Mouse (Mus musculus): Measurements from ENCODE around the gene Tmem117.

The Tmem117 gene

DNA sequence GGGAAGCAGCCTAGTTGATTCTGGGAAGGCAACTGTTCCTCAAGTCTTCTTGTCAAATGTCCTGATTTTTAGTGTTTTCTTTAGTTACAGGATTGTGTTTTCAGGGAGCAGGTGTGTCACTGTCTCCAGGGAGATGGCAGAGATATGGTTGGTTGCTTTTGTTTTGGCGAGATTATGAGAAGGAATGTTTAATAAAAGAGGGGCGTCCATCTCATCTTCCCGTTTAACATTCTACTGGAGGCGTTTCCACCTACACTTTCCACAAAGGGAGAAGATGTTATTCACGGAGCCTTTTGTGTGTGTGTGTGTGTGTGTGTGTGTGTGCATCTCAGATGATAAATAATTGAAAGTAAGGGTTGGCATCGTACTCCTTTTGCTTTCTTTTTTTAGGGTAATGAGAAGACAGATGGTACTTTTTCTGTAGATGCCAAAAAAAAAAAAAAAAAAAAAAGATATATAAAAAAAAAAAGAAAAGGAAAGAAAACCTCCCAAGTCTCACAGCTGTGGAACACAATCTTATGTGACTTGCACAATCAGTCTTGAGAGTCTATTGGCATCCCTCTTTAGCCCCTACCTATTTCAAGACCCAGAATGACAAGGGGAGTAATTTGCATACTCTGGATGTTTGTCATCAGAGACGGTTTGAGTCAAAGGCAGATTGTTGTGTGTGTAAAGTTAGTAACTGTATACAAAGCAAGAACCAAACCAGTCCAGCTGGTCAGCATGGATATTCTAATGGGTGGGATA is 142.0 kb downstream of the Tmem117 start:
- no peak for DNase-seq (ENCODE audit: low spot score in 2 of 2)

DNA sequence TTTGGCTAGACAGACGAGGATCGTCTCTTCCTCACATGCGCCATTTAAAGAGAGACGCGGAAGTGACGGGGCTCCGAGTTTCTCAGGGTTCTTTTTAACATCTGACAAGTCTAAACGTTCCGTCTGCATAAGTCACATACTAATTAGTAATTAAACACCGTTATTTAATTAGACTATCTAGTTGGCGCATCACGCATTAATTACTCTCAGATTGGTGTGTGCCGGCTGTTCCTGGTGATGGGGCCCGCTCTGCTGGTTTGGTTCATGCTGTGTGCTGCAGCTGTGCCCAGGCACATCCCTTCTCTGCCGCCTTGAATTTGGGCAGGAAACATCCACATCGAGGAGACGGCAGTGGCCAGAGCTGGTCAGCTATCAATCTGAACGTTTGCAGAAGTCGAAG is 142.7 kb downstream of the Tmem117 start:
- DNase-seq (ENCODE audit: low spot score in 2 of 2), result no peak

GRCm38 (mm10) chr15:94776119-94777069 is 147.4 kb downstream of the Tmem117 start:
- no peak for DNase-seq (ENCODE audit: low spot score in 2 of 2)

DNA sequence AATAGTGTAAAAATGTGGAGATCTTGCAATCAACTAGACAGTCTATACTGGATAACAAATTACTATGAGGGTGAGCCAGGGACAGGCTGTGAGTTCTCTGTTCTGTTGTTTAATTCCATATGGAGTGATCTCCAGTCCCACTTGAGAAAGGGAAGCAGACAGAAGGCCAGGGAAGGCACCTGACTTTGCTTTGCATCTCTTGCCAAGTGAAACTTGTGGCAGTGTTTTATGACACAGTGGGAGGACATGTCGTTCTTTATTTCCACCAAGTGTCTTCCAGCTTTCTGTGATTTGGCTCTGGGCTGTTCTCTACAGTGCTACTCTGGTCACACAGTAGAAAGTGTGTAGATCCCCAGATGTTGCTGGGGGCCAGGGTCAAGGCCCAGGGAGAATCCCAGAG is 152.5 kb downstream of the Tmem117 start:
- DNase-seq (ENCODE audit: low spot score in 2 of 2), result no peak

DNA sequence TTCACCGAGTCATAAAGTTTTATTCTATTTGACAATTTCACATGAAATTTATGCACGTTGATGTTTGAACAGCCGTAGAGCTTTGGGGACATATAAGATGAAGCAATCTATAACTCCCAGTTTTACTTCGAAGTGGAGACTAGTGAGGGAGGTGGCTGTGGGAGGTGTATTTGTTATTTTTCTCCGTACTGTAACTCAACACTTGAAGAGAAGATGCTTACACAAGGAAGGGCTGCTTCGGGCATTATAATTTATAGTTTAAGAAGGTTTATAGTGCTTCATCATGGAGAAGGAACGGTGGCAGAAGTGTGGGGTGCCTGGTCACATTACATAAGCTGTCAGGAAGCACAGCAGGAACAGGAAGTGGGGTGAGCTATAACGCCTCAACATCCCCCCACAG is 164.4 kb downstream of the Tmem117 start:
- DNase-seq (ENCODE audit: low spot score in 2 of 2), result no peak

- no peak for DNase-seq (ENCODE audit: low spot score in 2 of 2)
These were observed 166.5 kb downstream of the Tmem117 start for GRCm38 (mm10) chr15:94795484-94795883.

- DNase-seq (ENCODE audit: low spot score in 2 of 2), result no peak
These were observed 169.2 kb downstream of the Tmem117 start for GRCm38 (mm10) chr15:94798236-94798635.

DNA sequence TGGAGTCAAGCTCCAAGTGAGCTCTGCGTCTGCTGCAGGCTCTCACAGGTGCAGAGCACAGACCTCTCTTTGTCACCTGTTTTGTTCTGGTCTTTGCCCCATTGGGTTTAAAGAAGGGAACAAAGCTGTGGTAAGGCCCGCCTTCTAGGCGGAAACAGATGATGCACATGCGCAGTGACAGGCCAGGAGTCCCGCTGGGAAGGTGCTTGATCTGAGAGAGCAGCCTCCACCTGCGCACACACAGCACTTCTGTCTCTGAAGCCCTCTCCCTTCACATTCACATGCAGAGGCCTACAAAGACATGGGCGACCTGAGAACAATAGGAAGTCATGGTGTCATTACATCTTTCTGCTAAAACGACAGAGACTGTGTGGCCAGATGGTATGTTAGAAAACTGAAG is 172.4 kb downstream of the Tmem117 start:
- DNase-seq (ENCODE audit: low spot score in 2 of 2), result no peak

DNA sequence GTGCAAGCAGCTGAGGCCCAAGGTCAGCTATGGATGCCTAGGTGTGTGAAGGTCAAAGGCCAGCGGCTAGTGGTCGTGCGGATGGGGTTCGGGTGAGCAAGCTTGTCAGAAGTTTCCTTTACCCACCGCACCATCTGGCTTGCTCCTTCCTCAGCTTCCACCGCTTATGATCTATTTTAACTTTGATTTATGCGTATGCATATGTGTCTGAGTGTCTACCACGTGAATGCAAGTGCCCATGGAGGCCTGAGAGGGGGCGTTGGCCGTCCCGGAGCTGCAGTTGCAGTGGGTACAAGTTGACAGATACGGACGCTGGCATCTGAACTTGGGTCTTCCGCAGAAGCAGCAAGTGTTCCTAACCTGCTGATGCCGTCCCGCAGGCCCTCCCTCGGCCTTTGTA is 173.8 kb downstream of the Tmem117 start:
- DNase-seq (ENCODE audit: low spot score in 2 of 2), result no peak

GRCm38 (mm10) chr15:94803624-94804342 is 174.8 kb downstream of the Tmem117 start:
- DNase-seq (ENCODE audit: low spot score in 2 of 2), result no peak

- no peak for DNase-seq (ENCODE audit: low spot score in 2 of 2)
These were observed 177.0 kb downstream of the Tmem117 start for GRCm38 (mm10) chr15:94806005-94806404.

DNA sequence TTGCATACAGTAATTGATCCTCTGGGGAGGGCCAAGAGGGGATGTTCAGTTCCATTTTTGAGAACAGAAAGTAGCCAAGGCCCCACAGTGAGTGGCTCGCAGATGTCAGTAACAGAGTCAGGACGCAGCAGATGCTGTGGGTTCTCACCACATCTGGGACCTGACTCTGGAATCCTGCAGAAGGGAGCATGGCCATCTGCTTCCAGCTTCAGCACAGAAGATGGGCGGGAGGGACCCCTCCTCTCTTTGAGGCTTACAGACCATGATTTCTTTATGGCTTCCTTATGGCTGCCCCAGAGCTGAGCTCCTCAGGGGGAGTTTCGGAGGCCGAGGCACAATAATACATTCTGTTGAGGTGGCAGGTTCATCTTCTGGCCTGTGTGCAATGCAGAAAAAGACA is 182.5 kb downstream of the Tmem117 start:
- no peak for DNase-seq (ENCODE audit: low spot score in 2 of 2)

GRCm38 (mm10) chr15:94814213-94815100 is 185.4 kb downstream of the Tmem117 start:
- DNase-seq (ENCODE audit: low spot score in 2 of 2), result no peak

GRCm38 (mm10) chr15:94835634-94836033 is 206.6 kb downstream of the Tmem117 start:
- DNase-seq (ENCODE audit: low spot score in 2 of 2), result no peak

GRCm38 (mm10) chr15:94838646-94839045 is 209.6 kb downstream of the Tmem117 start:
- no peak for DNase-seq (ENCODE audit: low spot score in 2 of 2)

DNA sequence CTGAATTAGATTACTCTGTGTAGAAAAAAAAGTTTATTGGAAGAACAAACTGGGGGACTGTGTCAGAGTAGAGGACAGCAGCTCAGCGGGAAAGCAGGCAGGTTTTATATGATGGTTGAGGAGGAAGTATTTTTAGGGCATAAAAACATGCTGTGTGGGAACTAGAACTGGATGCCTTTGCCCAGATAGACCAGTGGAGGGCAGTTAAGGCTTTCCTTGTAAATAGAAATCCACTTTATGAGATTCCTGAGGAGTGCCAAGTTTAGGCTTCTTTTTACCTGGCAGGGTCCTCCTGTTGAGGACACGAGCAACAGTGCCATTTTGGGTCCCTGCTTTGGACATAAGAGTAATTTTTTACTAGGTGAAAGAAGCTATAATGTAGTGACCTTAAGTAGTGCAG is 218.5 kb downstream of the Tmem117 start:
- DNase-seq (ENCODE audit: low spot score in 2 of 2), result no peak

DNA sequence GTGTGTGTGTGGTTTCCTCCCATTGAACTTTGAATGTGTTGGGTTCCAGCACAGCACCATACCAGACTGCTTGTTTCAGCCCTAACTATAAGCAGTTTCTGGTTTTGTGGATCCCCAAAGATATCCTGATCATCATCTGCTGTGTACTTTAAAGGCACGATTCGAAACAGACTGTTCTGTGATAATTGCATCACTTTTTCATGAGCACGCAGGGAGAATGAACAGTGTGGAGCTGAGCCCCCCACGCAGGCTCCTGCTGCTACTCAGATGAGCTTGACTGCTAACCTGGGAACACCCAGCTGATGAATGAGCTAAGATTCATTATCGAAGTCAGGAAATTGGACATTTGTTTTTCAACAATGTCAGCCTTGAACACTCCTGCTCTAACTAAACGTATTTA is 230.6 kb downstream of the Tmem117 start:
- no peak for DNase-seq (ENCODE audit: low spot score in 2 of 2)

- no peak for DNase-seq (ENCODE audit: low spot score in 2 of 2)
These were observed 232.1 kb downstream of the Tmem117 start for GRCm38 (mm10) chr15:94861173-94861572.

DNA sequence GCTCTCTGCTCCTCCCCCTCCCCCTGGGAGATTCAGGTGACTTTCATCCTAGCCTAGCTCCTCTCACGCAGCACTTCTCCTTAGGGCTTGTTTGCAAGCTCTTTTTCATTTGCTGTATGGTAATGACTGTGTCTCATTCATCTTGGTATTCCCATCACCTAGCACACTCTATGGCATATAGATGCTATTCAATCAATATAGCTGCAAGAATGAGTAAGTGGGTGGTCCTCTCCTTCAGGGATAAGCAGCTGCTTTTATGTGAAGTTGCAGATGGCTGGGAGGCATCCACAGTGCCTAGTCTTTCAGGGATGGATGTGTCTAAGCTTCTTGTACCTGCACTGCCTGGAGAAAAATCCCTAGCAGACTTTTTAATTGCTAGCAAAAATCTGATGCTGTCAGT is 235.1 kb downstream of the Tmem117 start:
- DNase-seq (ENCODE audit: low spot score in 2 of 2), result no peak

GRCm38 (mm10) chr15:94868372-94868771 is 239.3 kb downstream of the Tmem117 start:
- no peak for DNase-seq (ENCODE audit: low spot score in 2 of 2)

GRCm38 (mm10) chr15:94885026-94885425 is 256.0 kb downstream of the Tmem117 start:
- DNase-seq (ENCODE audit: low spot score in 2 of 2), result no peak

Data from natural killer cell, adult 2 months (primary cell).